Comparison of ENCODE assay signal across 23 mouse cellular contexts in genomic region chr9:47552960-47553575, GRCm38 (mm10). TPM values are rescaled to one million over a fixed set of nuclear protein-coding genes. Genes with fewer than 3 reads are reported as not detected.
A peak's percentile ranks its signal among the peaks of the same experiment; 100 is the strongest.
DNase-seq lines count a peak whose midpoint lies in the region; ATAC-seq and TF ChIP-seq lines count a peak whose summit lies in the region.
"Had no signal": no experiment of that assay in that cellular context is flagged by ENCODE, and none has a peak within 500 bp of the region (broad histone marks: within the 10 kb centered on the region; RNA-seq: fewer than 3 reads in every experiment).

No protein-coding gene starts in this region.

- TF ChIP-seq CTCF in liver, postnatal 0 days (IDR thresholded peaks at IDR 0.05; ENCODE audit: low read depth) = no peak

- peak; percentile 41 for DNase-seq in forebrain, embryonic 11.5 days (ENCODE audit: low spot score)
- no peak for DNase-seq in forebrain, embryonic 10.5 days (ENCODE audit: extremely low spot score, low spot score)
- DNase-seq in heart, embryonic 10.5 days (ENCODE audit: low spot score) = peak; percentile 63
- DNase-seq in heart, adult 9 months (ENCODE audit: low spot score in 2 of 2) = no peak
- DNase-seq in liver, postnatal 0 days = no peak
- DNase-seq: adrenal gland, postnatal 14 days; cerebellum, adult 18-20 months; cerebellum, adult 9-10 months; cerebellum, postnatal 14 days; gastrocnemius, adult 2 months; gastrocnemius, postnatal 14 days; heart, adult 18-20 months; heart, postnatal 36 days; kidney, adult 11 months had no signal

- no peak overlapping the region for H3K27ac ChIP-seq in forebrain, embryonic 11.5 days (ENCODE audit: low read depth, low read length)
- no peak overlapping the region for H3K27ac ChIP-seq in forebrain, embryonic 10.5 days
- H3K27ac ChIP-seq in heart, embryonic 10.5 days = no peak overlapping the region
- peak overlapping the region; percentile 31; the same call in 1 of the 2 replicates for H3K27ac ChIP-seq in liver, postnatal 0 days (ENCODE audit: low read depth)
- no peak overlapping the region for H3K27ac ChIP-seq in liver, embryonic 12.5 days
- H3K27ac ChIP-seq: forebrain, embryonic 12.5 days; forebrain, embryonic 15.5 days; gastrocnemius, adult 2 months; hindbrain, embryonic 10.5 days; hindbrain, embryonic 13.5 days; intestine, embryonic 15.5 days had no signal

- no peaks in the 10 kb centered on the region; the same call in 1 of the 2 replicates for H3K36me3 ChIP-seq in forebrain, embryonic 11.5 days (ENCODE audit: control insufficient read depth, insufficient read depth, low read length)
- peaks cover 28% of the 10 kb centered on the region for H3K36me3 ChIP-seq in forebrain, embryonic 10.5 days (replicated peaks)
- H3K36me3 ChIP-seq in heart, embryonic 10.5 days = 0 out of 2 replicates have a peak, but pooled peaks cover 4% of the 10 kb centered on the region
- no peaks in the 10 kb centered on the region for H3K36me3 ChIP-seq in liver, postnatal 0 days (replicated peaks; ENCODE audit: insufficient read depth, low read length)
- H3K36me3 ChIP-seq in liver, embryonic 12.5 days = no peaks in the 10 kb centered on the region
- H3K36me3 ChIP-seq: forebrain, embryonic 15.5 days; intestine, embryonic 15.5 days had no signal

- no peak for ATAC-seq in forebrain, embryonic 11.5 days (replicated peaks; ENCODE audit: low FRiP score)
- no peak; the same call in 1 of the 2 replicates for ATAC-seq in liver, postnatal 0 days
- no peak for ATAC-seq in liver, embryonic 12.5 days
- ATAC-seq: CD4-positive, CD25-positive, alpha-beta regulatory T cell, adult 4 months; forebrain, embryonic 15.5 days; hindbrain, embryonic 16.5 days; intestine, embryonic 15.5 days had no signal

- 92% methylated on average over 10 of the region's 10 CpGs for WGBS in forebrain, embryonic 11.5 days
- WGBS in forebrain, embryonic 10.5 days = 89% methylated on average over 10 of the region's 10 CpGs
- 78% methylated on average over 10 of the region's 10 CpGs for WGBS in heart, embryonic 10.5 days
- 69% methylated on average over 10 of the region's 10 CpGs for WGBS in liver, postnatal 0 days (ENCODE audit: insufficient replicate concordance)
- 69% methylated on average over 10 of the region's 10 CpGs for WGBS in liver, embryonic 12.5 days (ENCODE audit: insufficient replicate concordance)

- H3K4me1 ChIP-seq in forebrain, embryonic 11.5 days (replicated peaks; ENCODE audit: control insufficient read depth, insufficient read depth, low read length) = no peaks in the 10 kb centered on the region
- H3K4me1 ChIP-seq in forebrain, embryonic 10.5 days = peaks cover 10% of the 10 kb centered on the region
- 0 out of 2 replicates have a peak, but pooled peaks cover 2% of the 10 kb centered on the region for H3K4me1 ChIP-seq in heart, embryonic 10.5 days
- H3K4me1 ChIP-seq in liver, postnatal 0 days (ENCODE audit: insufficient read depth) = no peaks in the 10 kb centered on the region
- H3K4me1 ChIP-seq in liver, embryonic 12.5 days = no peaks in the 10 kb centered on the region
- H3K4me1 ChIP-seq: hindbrain, embryonic 10.5 days; intestine, embryonic 15.5 days had no signal

- no peak for TF ChIP-seq EP300 in liver, postnatal 0 days (IDR thresholded peaks at IDR 0.05; ENCODE audit: low read depth)

- no peaks in the 10 kb centered on the region for H3K27me3 ChIP-seq in forebrain, embryonic 11.5 days (ENCODE audit: control insufficient read depth, insufficient read depth, low read length)
- no peaks in the 10 kb centered on the region for H3K27me3 ChIP-seq in forebrain, embryonic 10.5 days (ENCODE audit: poor library complexity, severe bottlenecking)
- H3K27me3 ChIP-seq in heart, embryonic 10.5 days (ENCODE audit: insufficient read depth, poor library complexity, severe bottlenecking) = no peaks in the 10 kb centered on the region
- H3K27me3 ChIP-seq in liver, postnatal 0 days (ENCODE audit: insufficient read depth, low read length) = no peaks in the 10 kb centered on the region
- no peaks in the 10 kb centered on the region for H3K27me3 ChIP-seq in liver, embryonic 12.5 days (replicated peaks)
- H3K27me3 ChIP-seq: forebrain, embryonic 12.5 days; forebrain, embryonic 15.5 days; hindbrain, embryonic 13.5 days; intestine, embryonic 15.5 days had no signal

- H3K9ac ChIP-seq in forebrain, embryonic 11.5 days (ENCODE audit: low read length) = no peak overlapping the region
- H3K9ac ChIP-seq in liver, postnatal 0 days (replicated peaks) = no peak overlapping the region
- no peak overlapping the region for H3K9ac ChIP-seq in liver, embryonic 12.5 days
- H3K9ac ChIP-seq: forebrain, embryonic 12.5 days; forebrain, embryonic 15.5 days; hindbrain, embryonic 13.5 days; intestine, embryonic 15.5 days had no signal

- no peak overlapping the region for H3K4me3 ChIP-seq in forebrain, embryonic 11.5 days (ENCODE audit: low read depth, low read length)
- no peak overlapping the region for H3K4me3 ChIP-seq in forebrain, embryonic 10.5 days
- H3K4me3 ChIP-seq in heart, embryonic 10.5 days = no peak overlapping the region
- H3K4me3 ChIP-seq in liver, postnatal 0 days (ENCODE audit: low read depth, low read length) = no peak overlapping the region
- no peak overlapping the region for H3K4me3 ChIP-seq in liver, embryonic 12.5 days
- H3K4me3 ChIP-seq: forebrain, embryonic 12.5 days; forebrain, embryonic 15.5 days; gastrocnemius, adult 2 months; hindbrain, embryonic 10.5 days; hindbrain, embryonic 13.5 days; intestine, embryonic 15.5 days had no signal

- no peaks in the 10 kb centered on the region for H3K9me3 ChIP-seq in forebrain, embryonic 11.5 days (ENCODE audit: control insufficient read depth, low read length)
- H3K9me3 ChIP-seq in forebrain, embryonic 10.5 days = no peaks in the 10 kb centered on the region
- H3K9me3 ChIP-seq in heart, embryonic 10.5 days = no peaks in the 10 kb centered on the region
- H3K9me3 ChIP-seq in liver, postnatal 0 days (ENCODE audit: low read length) = no peaks in the 10 kb centered on the region
- H3K9me3 ChIP-seq in liver, embryonic 12.5 days (replicated peaks) = no peaks in the 10 kb centered on the region
- H3K9me3 ChIP-seq: forebrain, embryonic 12.5 days; forebrain, embryonic 15.5 days; hindbrain, embryonic 10.5 days; hindbrain, embryonic 13.5 days; intestine, embryonic 15.5 days had no signal

- H3K4me2 ChIP-seq in forebrain, embryonic 11.5 days (ENCODE audit: low read depth, low read length, severe bottlenecking) = no peak overlapping the region
- H3K4me2 ChIP-seq in liver, postnatal 0 days (ENCODE audit: low read depth, low read length) = no peak overlapping the region
- no peak overlapping the region for H3K4me2 ChIP-seq in liver, embryonic 12.5 days
- H3K4me2 ChIP-seq: forebrain, embryonic 12.5 days; forebrain, embryonic 15.5 days; heart, embryonic 11.5 days; hindbrain, embryonic 13.5 days; intestine, embryonic 15.5 days had no signal

RNA-seq across cellular contexts. Expression of gene Cadm1, which starts 23.1 kb away (rescaled TPM):
- 105 and 112 TPM in 2 replicates for polyA plus RNA-seq in forebrain, embryonic 11.5 days (2014; fragmentation: Nextera tagmentation; extraction: Ambion mirVana)
- 100 and 101 TPM in 2 replicates for polyA plus RNA-seq in forebrain, embryonic 10.5 days (2016; fragmentation: Nextera tagmentation; extraction: Ambion mirVana)
- polyA plus RNA-seq in heart, embryonic 10.5 days (2016; fragmentation: Nextera tagmentation; extraction: Ambion mirVana) = 44.7 and 68.4 TPM in 2 replicates
- 12.5 and 13.6 TPM in 2 replicates for polyA plus RNA-seq in liver, postnatal 0 days (2015; fragmentation: Nextera tagmentation; extraction: Ambion mirVana)
- 10.1 and 10.4 TPM in 2 replicates for polyA plus RNA-seq in liver, embryonic 12.5 days (2016; fragmentation: Nextera tagmentation; extraction: Ambion mirVana)

Comparison
In these comparisons a context has a peak if more than half of its experiments do, and no peak if none do; other contexts are left out.
1. DNase-seq: peak in forebrain, embryonic 11.5 days (single experiment) and heart, embryonic 10.5 days (single experiment); none in forebrain, embryonic 10.5 days (single experiment), heart, adult 9 months (0 of 2) and liver, postnatal 0 days (single experiment).